Mouse (Mus musculus) urinary bladder, adult 2 months (tissue): ENCODE measurements around the gene Trappc10. TPM values are rescaled to one million over a fixed set of nuclear protein-coding genes. Genes with fewer than 3 reads are reported as not detected.

Experiments used
- DNase-seq: peaks from one replicate; pipeline ENCODE4 v3.0.0; 2022; ENCODE audit warnings: low spot score
- polyA plus RNA-seq: library from polyadenylated mRNA; depleted of rRNA; stranded (reverse); fragments of >200 nt; gene quantifications from 2 replicates; pipeline ENCODE4 v1.2.3, GENCODE M21; 2012; rRNA removed

The Trappc10 gene
- 38.1 and 41.0 TPM in 2 replicates for polyA plus RNA-seq

- DNase-seq, result peak; percentile 88
Measured at GRCm38 (mm10) chr10:78244438-78245224, at the start of gene Trappc10. Trappc10 (minus strand) TSS chr10:78244641.

DNA sequence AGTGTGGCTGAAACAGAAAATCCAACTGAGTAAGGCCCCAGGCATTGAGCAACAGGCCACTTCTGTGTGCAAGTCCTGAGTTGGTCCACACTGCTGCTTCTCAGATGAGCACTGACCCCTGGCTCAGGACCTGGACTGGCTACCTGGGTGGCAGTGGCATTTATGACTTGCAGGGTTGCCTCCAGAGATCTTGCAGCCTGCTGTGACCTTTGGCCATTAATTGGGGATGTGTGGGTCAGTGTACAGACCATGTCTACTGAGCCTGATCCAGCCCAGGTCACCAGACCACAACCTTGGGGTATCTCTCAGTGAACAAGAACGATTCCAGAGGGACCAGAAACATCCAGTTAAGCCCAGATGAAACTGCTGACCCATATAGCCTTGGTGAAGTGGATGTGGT is 49.1 kb upstream of the Trappc10 start:
- no peak for DNase-seq

DNA sequence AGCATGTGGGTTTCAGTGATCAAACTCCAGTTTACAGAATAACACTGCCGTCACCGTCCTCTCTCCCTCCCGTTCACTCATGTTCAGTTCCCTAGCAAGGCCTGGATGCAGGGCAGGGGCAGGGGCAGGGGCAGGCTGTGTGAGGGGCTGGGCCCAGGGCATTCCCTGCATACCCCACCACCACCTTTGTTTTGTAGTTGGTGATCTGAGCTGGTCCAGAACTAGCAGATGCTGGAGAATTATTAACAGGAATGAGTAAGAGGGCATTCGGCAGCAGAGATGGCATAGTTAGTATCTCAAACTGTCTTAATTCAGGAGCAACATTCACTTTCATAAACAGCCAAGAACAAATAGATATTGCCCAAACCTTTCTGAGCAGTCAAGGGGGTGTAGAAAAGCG is 47.9 kb upstream of the Trappc10 start:
- DNase-seq, result no peak

GRCm38 (mm10) chr10:78290730-78291535 is 46.5 kb upstream of the Trappc10 start:
- no peak for DNase-seq

DNA sequence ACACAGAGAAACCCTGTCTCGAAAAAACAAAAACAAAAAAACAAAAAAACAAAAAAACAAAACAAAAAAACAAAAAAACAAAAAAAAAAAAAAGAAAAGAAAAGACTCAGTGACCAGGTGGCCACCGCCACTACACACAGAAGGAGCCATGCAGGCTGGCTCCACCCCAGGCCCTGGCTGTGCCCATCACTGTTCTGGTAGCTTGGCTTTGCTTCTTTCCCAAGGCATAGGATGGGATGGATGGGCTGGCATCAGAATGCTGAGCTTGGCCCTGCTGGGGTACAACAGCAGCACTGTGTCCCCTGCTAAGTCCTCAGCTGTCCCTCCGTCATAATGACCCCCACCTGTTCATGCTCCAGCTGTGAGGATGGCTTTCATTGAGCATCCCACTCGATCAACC is 44.5 kb upstream of the Trappc10 start:
- no peak for DNase-seq

DNA sequence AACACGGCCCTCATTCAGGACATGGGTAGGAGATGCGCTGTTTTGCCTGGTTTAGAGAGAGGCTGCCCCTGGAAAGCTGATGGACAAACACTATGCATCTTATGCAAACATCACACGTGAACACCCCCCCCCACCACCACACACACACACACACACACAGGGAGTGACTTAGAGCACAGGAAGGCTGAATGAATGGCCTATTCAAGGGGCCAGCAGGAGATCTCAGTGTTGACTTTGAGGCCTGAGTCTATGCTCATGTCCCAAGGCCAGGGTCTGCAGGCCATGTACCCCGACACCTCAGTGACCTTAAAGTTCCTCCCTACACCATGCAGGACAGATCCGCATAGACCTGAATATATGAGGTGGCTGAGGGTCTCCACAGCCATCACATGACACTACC is 43.7 kb upstream of the Trappc10 start:
- no peak for DNase-seq

DNA sequence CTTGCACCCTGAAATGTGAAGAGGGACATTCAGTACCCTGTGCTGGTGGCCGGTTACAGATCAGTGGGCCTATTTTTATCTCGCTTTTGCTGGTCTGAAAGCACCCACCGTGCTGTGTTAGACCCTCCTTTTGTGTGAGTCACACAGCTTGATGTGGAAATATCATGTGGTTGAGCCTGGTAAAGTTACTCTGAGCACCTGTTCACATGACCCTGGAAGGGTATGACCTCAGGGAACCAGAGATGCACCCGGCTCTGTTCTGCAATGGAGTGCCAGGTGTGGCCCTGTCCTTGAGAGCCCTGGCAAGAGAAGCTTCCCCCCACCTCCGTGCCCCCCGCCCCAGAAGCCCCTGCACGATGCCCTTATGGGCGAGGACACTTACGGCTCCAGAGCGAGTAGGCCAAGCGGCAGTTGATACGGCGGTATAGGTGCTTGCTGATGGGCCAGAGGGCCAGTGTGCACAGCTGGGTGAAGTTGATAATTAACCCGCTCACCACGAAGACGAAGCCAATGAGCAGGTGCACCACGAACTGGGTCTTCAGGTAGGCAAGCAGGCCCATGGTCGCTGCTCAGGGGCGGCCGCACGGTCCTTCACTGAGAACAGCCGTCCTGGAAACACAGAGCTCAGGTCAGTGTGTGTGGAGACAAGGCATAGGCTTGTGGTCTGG is 43.2 kb upstream of the Trappc10 start:
- DNase-seq, result no peak

DNA sequence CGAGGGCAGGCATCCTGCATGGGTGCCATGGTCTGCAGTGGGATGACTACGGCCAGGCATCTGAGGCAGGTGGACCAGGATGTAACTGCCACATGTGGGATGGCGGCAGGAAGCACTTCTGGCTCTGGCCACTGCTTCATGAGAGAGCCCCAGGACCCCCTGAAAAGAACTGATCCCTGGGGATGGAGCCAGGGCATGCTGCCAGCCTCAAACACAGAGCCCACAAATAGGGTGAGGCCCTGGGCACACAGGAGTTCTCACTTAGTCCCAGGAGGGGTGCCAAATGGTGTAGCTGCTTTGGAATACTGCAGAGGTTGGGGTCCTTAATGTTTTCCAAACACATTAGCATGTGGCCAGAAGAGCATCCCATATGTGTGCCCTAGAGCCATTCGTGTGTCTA is 41.5 kb upstream of the Trappc10 start:
- DNase-seq, result no peak

DNA sequence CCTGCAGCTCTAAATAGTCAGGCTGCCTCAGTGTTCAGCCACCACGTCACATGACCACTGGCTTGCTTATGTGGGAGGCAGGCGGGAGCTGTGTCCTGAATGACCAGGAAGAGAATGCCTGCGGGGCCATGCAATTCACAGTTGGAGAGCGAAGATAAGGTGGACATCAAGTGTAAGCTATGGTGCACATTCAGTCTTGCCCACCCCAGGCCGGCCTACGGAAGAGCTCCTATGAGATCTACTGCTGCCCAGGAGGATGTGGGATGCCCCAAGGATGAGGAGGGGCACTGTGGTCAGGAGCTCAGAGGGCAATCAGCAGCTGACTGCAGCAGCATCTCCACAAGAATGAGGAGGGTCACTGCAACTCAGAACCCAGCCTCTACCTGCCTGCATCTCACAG is 41.0 kb upstream of the Trappc10 start:
- DNase-seq, result no peak

DNA sequence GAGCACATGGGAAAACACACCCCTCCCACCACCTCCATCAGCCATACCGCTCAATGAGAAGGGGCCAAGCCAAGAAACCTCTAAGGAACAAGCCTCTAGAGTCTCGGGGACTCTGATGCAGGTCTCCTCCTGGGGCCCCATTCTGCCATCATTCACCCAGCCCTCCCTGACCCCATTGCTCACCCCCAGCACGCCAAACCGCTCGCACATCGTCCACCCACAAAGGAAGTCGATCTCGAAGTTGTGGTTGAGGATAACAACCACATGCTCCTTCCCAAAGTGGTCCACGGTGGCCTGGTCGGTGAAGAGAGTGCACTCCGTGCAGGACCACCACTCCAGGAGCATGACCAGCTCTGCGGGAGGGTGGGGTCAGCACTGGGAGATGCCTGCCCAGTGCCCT is 40.4 kb upstream of the Trappc10 start:
- DNase-seq, result no peak

- no peak for DNase-seq
Measured at GRCm38 (mm10) chr10:78282411-78282810, 38.0 kb upstream of the Trappc10 start.

GRCm38 (mm10) chr10:78280486-78280885 is 36.0 kb upstream of the Trappc10 start:
- DNase-seq, result no peak

DNA sequence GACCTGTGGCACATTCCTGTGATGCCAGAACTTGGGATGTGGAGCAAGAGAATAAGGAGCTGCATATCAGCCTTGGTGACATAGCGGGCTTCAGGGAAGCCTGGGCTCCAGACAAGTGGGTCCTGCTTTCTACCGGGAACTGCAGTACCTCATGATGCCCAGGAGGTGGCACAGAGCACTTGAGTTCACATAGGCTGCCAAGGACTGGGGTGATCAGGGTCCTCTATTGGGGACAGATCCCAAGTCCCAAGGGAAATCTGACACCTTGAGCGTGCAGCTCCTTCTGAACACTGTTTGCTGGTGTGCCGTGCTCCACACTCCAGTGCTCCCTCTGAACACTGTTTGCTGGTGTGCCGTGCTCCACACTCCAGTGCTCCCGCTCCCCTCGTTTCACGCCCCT is 34.8 kb upstream of the Trappc10 start:
- DNase-seq, result no peak

GRCm38 (mm10) chr10:78277835-78278234 is 33.4 kb upstream of the Trappc10 start:
- DNase-seq, result no peak

DNA sequence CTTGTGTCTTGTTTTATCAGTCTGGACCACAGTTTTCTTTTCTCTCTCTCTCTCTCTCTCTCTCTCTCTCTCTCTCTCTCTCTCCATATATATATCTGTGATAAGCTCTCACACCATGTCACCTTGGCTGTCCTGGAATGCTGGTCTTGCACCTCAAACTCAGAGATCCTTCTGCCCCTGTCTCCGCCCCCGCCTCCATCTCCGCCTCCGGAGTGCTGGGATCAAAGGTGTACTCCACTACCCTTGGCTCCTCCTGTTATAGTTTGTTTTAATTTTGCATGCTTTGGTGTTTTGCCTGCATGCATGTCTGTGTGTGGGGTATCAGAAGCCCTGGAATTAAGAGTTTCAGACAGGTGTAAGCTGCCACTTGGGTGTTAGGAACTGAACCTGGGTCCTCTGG is 31.8 kb upstream of the Trappc10 start:
- DNase-seq, result no peak

DNA sequence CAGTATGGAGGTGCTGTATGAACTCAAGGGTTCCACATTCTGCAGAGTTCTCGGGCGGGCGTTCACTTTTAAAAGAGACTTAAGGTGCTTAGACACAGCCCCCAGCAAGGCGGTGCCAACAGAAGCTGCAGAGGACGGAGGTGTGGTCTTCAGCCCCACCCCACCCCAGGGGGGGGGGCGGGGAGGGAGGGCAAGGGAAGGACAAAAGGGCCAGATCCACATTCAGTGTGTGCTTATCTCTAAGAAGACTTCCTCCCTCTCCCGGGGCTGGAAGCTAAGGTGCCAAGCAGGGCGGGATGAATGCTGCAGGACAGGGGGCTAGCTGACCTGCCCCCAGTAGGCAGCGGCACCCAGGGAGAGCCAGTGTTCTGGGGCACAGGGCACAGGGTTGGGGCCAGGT is 28.5 kb upstream of the Trappc10 start:
- no peak for DNase-seq

DNA sequence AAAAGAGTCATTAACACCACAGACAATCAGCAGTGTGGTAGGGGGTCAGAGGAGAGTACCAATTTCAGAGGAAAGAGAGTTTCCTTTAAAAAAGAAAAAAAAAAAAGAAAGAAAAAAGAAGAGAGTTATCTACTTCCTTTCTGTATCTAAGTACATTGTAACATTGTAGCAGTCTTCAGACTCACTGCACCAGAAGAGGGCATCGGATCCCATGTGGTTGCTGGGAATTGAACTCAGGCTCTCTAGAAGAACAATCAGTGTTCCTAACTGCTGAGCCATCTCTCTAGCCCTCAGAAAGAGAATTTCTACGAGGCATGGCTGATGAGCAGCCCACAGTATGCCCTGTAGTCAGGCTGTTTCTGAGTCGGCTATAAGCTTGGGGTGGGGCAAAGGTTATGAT is 21.4 kb upstream of the Trappc10 start:
- DNase-seq, result no peak

DNA sequence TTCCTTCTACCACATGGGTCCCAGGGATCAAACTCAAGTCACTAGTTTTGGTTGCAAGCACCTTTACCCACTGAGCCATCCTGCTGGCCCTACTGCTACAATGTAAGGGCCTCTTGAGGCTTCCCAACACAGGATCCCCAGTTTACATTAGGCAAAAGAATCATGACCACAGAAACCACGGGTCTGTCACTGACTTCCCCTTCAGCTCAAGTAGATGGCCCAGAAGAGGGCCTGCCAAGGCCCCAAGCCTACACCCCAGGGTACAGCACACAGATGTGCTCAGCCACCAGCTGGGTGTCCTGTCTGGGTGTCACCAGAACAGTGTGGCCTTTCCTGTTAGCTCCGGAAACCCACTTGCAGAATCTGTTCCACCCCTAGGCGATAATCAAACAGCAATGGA is 20.3 kb upstream of the Trappc10 start:
- DNase-seq, result no peak

- DNase-seq, result no peak
Measured at GRCm38 (mm10) chr10:78260916-78261650, 16.6 kb upstream of the Trappc10 start.

GRCm38 (mm10) chr10:78260322-78260721 is 15.9 kb upstream of the Trappc10 start:
- no peak for DNase-seq

GRCm38 (mm10) chr10:78259702-78260101 is 15.3 kb upstream of the Trappc10 start:
- DNase-seq, result no peak

- DNase-seq, result no peak
Measured at GRCm38 (mm10) chr10:78259230-78259629, 14.8 kb upstream of the Trappc10 start.
